Mouse (Mus musculus): ENCODE results near the gene Rap1gap2. TPM values are rescaled to one million over a fixed set of nuclear protein-coding genes. Genes with fewer than 3 reads are reported as not detected.

The Rap1gap2 gene
- polyA plus RNA-seq, 1 experiment from 2014 or later: 0.75 TPM

GRCm38 (mm10) chr11:74412462-74412861, 198.3 kb downstream of the Rap1gap2 start:
- H3K4me3 ChIP-seq (ENCODE audit: low read depth, low read length): no peak overlapping the region
- H3K9ac ChIP-seq (replicated peaks): no peak overlapping the region
- ATAC-seq (peak; percentile 60), DNase-seq (no peak)
- WGBS (ENCODE audit: insufficient replicate concordance): 68% methylated on average over 3 of the region's 3 CpGs
- no peaks in the 10 kb centered on the region for H3K36me3 ChIP-seq (replicated peaks; ENCODE audit: insufficient read depth, low read length)
- H3K27me3 ChIP-seq (ENCODE audit: insufficient read depth, low read length): no peaks in the 10 kb centered on the region
- H3K27ac ChIP-seq (ENCODE audit: low read depth): no peak overlapping the region
- no peak overlapping the region for H3K4me2 ChIP-seq (ENCODE audit: low read depth, low read length)
- TF ChIP-seq EP300 (IDR thresholded peaks at IDR 0.05; ENCODE audit: low read depth) (no peak), CTCF (IDR thresholded peaks at IDR 0.05; ENCODE audit: low read depth) (no peak)
- H3K9me3 ChIP-seq (ENCODE audit: low read length): no peaks in the 10 kb centered on the region
- H3K4me1 ChIP-seq (ENCODE audit: insufficient read depth): peaks cover 7% of the 10 kb centered on the region

GRCm38 (mm10) chr11:74411943-74412342, 198.8 kb downstream of the Rap1gap2 start:
- no peak overlapping the region for H3K9ac ChIP-seq (replicated peaks)
- no peak overlapping the region for H3K4me2 ChIP-seq (ENCODE audit: low read depth, low read length)
- ATAC-seq (no peak), DNase-seq (no peak)
- H3K27me3 ChIP-seq (ENCODE audit: insufficient read depth, low read length): no peaks in the 10 kb centered on the region
- H3K36me3 ChIP-seq (replicated peaks; ENCODE audit: insufficient read depth, low read length): no peaks in the 10 kb centered on the region
- TF ChIP-seq CTCF (IDR thresholded peaks at IDR 0.05; ENCODE audit: low read depth) (no peak), EP300 (IDR thresholded peaks at IDR 0.05; ENCODE audit: low read depth) (no peak)
- no peaks in the 10 kb centered on the region for H3K9me3 ChIP-seq (ENCODE audit: low read length)
- 70% methylated on average over 3 of the region's 3 CpGs for WGBS (ENCODE audit: insufficient replicate concordance)
- H3K4me3 ChIP-seq (ENCODE audit: low read depth, low read length): no peak overlapping the region
- no peak overlapping the region for H3K27ac ChIP-seq (ENCODE audit: low read depth)
- H3K4me1 ChIP-seq (ENCODE audit: insufficient read depth): peaks cover 7% of the 10 kb centered on the region

GRCm38 (mm10) chr11:74409757-74410174, 200.9 kb downstream of the Rap1gap2 start:
- ATAC-seq (peak; percentile 20; the same call in 1 of the 2 replicates), DNase-seq (peak; percentile 68)
- no peak overlapping the region for H3K4me2 ChIP-seq (ENCODE audit: low read depth, low read length)
- WGBS (ENCODE audit: insufficient replicate concordance): 70% methylated on average over 4 of the region's 4 CpGs
- H3K9ac ChIP-seq (replicated peaks): no peak overlapping the region
- H3K4me3 ChIP-seq (ENCODE audit: low read depth, low read length): no peak overlapping the region
- peaks cover 7% of the 10 kb centered on the region for H3K4me1 ChIP-seq (ENCODE audit: insufficient read depth)
- no peaks in the 10 kb centered on the region for H3K27me3 ChIP-seq (ENCODE audit: insufficient read depth, low read length)
- no peak for TF ChIP-seq CTCF (IDR thresholded peaks at IDR 0.05; ENCODE audit: low read depth)
- no peak for TF ChIP-seq EP300 (IDR thresholded peaks at IDR 0.05; ENCODE audit: low read depth)
- no peaks in the 10 kb centered on the region for H3K9me3 ChIP-seq (ENCODE audit: low read length)
- H3K36me3 ChIP-seq (replicated peaks; ENCODE audit: insufficient read depth, low read length): no peaks in the 10 kb centered on the region
- H3K27ac ChIP-seq (ENCODE audit: low read depth): no peak overlapping the region

- Histone ChIP-seq H3K27ac (ENCODE audit: low read depth) (no peak overlapping the region), H3K9ac (replicated peaks) (no peak overlapping the region), H3K4me1 (ENCODE audit: insufficient read depth) (peaks cover 7% of the 10 kb centered on the region), H3K27me3 (ENCODE audit: insufficient read depth, low read length) (no peaks in the 10 kb centered on the region), H3K36me3 (replicated peaks; ENCODE audit: insufficient read depth, low read length) (no peaks in the 10 kb centered on the region), H3K9me3 (ENCODE audit: low read length) (no peaks in the 10 kb centered on the region), H3K4me2 (ENCODE audit: low read depth, low read length) (no peak overlapping the region), H3K4me3 (ENCODE audit: low read depth, low read length) (no peak overlapping the region)
- no peak for DNase-seq
- 72% methylated on average over 5 of the region's 5 CpGs for WGBS (ENCODE audit: insufficient replicate concordance)
- ATAC-seq: no peak
- TF ChIP-seq EP300 (IDR thresholded peaks at IDR 0.05; ENCODE audit: low read depth): no peak
- TF ChIP-seq CTCF (IDR thresholded peaks at IDR 0.05; ENCODE audit: low read depth): no peak
These were observed 201.3 kb downstream of the Rap1gap2 start for GRCm38 (mm10) chr11:74409447-74409754.

- no peaks in the 10 kb centered on the region for H3K27me3 ChIP-seq (ENCODE audit: insufficient read depth, low read length)
- peaks cover 7% of the 10 kb centered on the region for H3K4me1 ChIP-seq (ENCODE audit: insufficient read depth)
- no peak overlapping the region for H3K4me3 ChIP-seq (ENCODE audit: low read depth, low read length)
- H3K9me3 ChIP-seq (ENCODE audit: low read length): no peaks in the 10 kb centered on the region
- DNase-seq (peak; percentile 89), ATAC-seq (peak; percentile 90)
- H3K27ac ChIP-seq (ENCODE audit: low read depth): no peak overlapping the region
- 54% methylated on average over 4 of the region's 4 CpGs for WGBS (ENCODE audit: insufficient replicate concordance)
- H3K36me3 ChIP-seq (replicated peaks; ENCODE audit: insufficient read depth, low read length): no peaks in the 10 kb centered on the region
- H3K9ac ChIP-seq (replicated peaks): no peak overlapping the region
- no peak overlapping the region for H3K4me2 ChIP-seq (ENCODE audit: low read depth, low read length)
- no peak for TF ChIP-seq CTCF (IDR thresholded peaks at IDR 0.05; ENCODE audit: low read depth)
- no peak for TF ChIP-seq EP300 (IDR thresholded peaks at IDR 0.05; ENCODE audit: low read depth)
These were observed 201.9 kb downstream of the Rap1gap2 start for GRCm38 (mm10) chr11:74408587-74409446.

GRCm38 (mm10) chr11:74405201-74405600, 205.5 kb downstream of the Rap1gap2 start:
- no peak overlapping the region for H3K9ac ChIP-seq (replicated peaks)
- no peak overlapping the region for H3K4me2 ChIP-seq (ENCODE audit: low read depth, low read length)
- no peaks in the 10 kb centered on the region for H3K9me3 ChIP-seq (ENCODE audit: low read length)
- H3K27ac ChIP-seq (ENCODE audit: low read depth): no peak overlapping the region
- 65% methylated on average over 7 of the region's 7 CpGs for WGBS (ENCODE audit: insufficient replicate concordance)
- H3K36me3 ChIP-seq (replicated peaks; ENCODE audit: insufficient read depth, low read length): no peaks in the 10 kb centered on the region
- ATAC-seq (no peak), DNase-seq (no peak)
- H3K4me3 ChIP-seq (ENCODE audit: low read depth, low read length): no peak overlapping the region
- H3K4me1 ChIP-seq (ENCODE audit: insufficient read depth): peaks cover 7% of the 10 kb centered on the region
- TF ChIP-seq EP300 (IDR thresholded peaks at IDR 0.05; ENCODE audit: low read depth): no peak
- no peak for TF ChIP-seq CTCF (IDR thresholded peaks at IDR 0.05; ENCODE audit: low read depth)
- H3K27me3 ChIP-seq (ENCODE audit: insufficient read depth, low read length): no peaks in the 10 kb centered on the region

All from liver, postnatal 0 days (tissue).